Mouse (Mus musculus) liver, embryonic 16.5 days (tissue): Measurements from ENCODE around the gene Ppp1r32. TPM values are rescaled to one million over a fixed set of nuclear protein-coding genes. Genes with fewer than 3 reads are reported as not detected.
A peak's percentile ranks its signal among the peaks of the same experiment; 100 is the strongest.

ENCODE experiments used
- ATAC-seq: fragments of 200-750 bp; cut with Nextera tagmentation; 2 replicates; pipeline ENCODE4 v1.8.0; 2017; ENCODE audit warnings: low read depth, mild to moderate bottlenecking, moderate number of reproducible peaks, moderate library complexity
- H3K27ac ChIP-seq: fragments of 300-500 bp; sonication (generic); 2 replicates; pipeline ENCODE4 v1.5.1; 2014; ENCODE audit warnings: mild to moderate bottlenecking, low read length
- H3K27me3 ChIP-seq: fragments of 300-500 bp; sonication (generic); 2 replicates; pipeline ENCODE4 v1.6.1; 2014; ENCODE audit warnings: low read depth, low read length, mixed read lengths; ENCODE audit not compliant: control insufficient read depth, insufficient read depth
- H3K36me3 ChIP-seq: fragments of 300-500 bp; sonication (generic); 2 replicates; pipeline ENCODE4 v1.6.1; 2014; ENCODE audit warnings: mild to moderate bottlenecking; ENCODE audit not compliant: control insufficient read depth, insufficient read depth
- H3K4me1 ChIP-seq: fragments of 300-500 bp; sonication (generic); 2 replicates; pipeline ENCODE4 v1.6.1; 2014; ENCODE audit warnings: low read depth, low read length, mixed read lengths; ENCODE audit not compliant: control insufficient read depth
- H3K4me2 ChIP-seq: fragments of 300-500 bp; sonication (generic); 2 replicates; pipeline ENCODE4 v1.6.1; 2014; ENCODE audit warnings: low read depth, low read length, mixed read lengths
- H3K4me3 ChIP-seq: fragments of 300-500 bp; sonication (generic); 2 replicates; pipeline ENCODE4 v1.5.1; 2014; ENCODE audit warnings: low read depth, mild to moderate bottlenecking, low read length
- H3K9ac ChIP-seq: fragments of 300-500 bp; sonication (generic); 2 replicates; pipeline ENCODE4 v1.6.1; 2014; ENCODE audit warnings: low read depth, low read length
- H3K9me3 ChIP-seq: fragments of 300-500 bp; sonication (generic); replicated peaks from 2 replicates; pipeline ENCODE4 v1.6.1; 2016; ENCODE audit warnings: low read length; ENCODE audit not compliant: control insufficient read depth
- WGBS: fragments of 180-500 bp; shearing (Covaris S2); extraction: QIAGEN DNeasy Blood & Tissue Kit; methylation state at CpG from one replicate; pipeline ENCODE4 v1.1.7; 2014; ENCODE audit not compliant: insufficient replicate concordance; 5-methylcytosine and 5-hydroxymethylcytosine counted together
- polyA plus RNA-seq: library from polyadenylated mRNA; unstranded; fragments of >200 nt; fragmentation: Nextera tagmentation; extraction: Ambion mirVana; gene quantifications from 2 replicates; pipeline ENCODE4 v1.2.1, GENCODE M21; 2015

Ppp1r32 gene
- polyA plus RNA-seq, 1 experiment from 2014 or later = not detected

GRCm38 (mm10) chr19:10433225-10433624, 49.5 kb downstream of the Ppp1r32 start:
- Histone ChIP-seq H3K4me3 (no peak overlapping the region), H3K9ac (no peak overlapping the region), H3K36me3 (no peaks in the 10 kb centered on the region), H3K4me1 (peaks cover 18% of the 10 kb centered on the region), H3K4me2 (no peak overlapping the region), H3K9me3 (no peaks in the 10 kb centered on the region), H3K27ac (no peak overlapping the region), H3K27me3 (no peaks in the 10 kb centered on the region)
- 61% methylated on average over 7 of the region's 7 CpGs for WGBS
- no peak for ATAC-seq

- no peaks in the 10 kb centered on the region for H3K9me3 ChIP-seq
- H3K36me3 ChIP-seq = no peaks in the 10 kb centered on the region
- WGBS = 39% methylated on average over 4 of the region's 4 CpGs
- peak overlapping the region; percentile 15 for H3K4me2 ChIP-seq
- ATAC-seq = no peak
- H3K4me1 ChIP-seq = peaks cover 18% of the 10 kb centered on the region
- no peak overlapping the region for H3K27ac ChIP-seq
- H3K9ac ChIP-seq = no peak overlapping the region
- H3K4me3 ChIP-seq = no peak overlapping the region
- H3K27me3 ChIP-seq = no peaks in the 10 kb centered on the region
Observed at GRCm38 (mm10) chr19:10431841-10432240, 50.9 kb downstream of the Ppp1r32 start.

- no peaks in the 10 kb centered on the region for H3K27me3 ChIP-seq
- H3K4me3 ChIP-seq = no peak overlapping the region
Observed at GRCm38 (mm10) chr19:10431410-10431809, 51.3 kb downstream of the Ppp1r32 start.

GRCm38 (mm10) chr19:10429371-10429770, 53.4 kb downstream of the Ppp1r32 start:
- WGBS = 63% methylated on average over 8 of the region's 8 CpGs
- no peak for ATAC-seq
- peaks cover 3% of the 10 kb centered on the region; the same call in 1 of the 2 replicates for H3K27me3 ChIP-seq
- H3K27ac ChIP-seq = no peak overlapping the region
- no peak overlapping the region for H3K4me2 ChIP-seq
- H3K36me3 ChIP-seq = no peaks in the 10 kb centered on the region
- H3K4me1 ChIP-seq = peaks cover 14% of the 10 kb centered on the region
- H3K4me3 ChIP-seq = no peak overlapping the region
- H3K9ac ChIP-seq = no peak overlapping the region
- no peaks in the 10 kb centered on the region for H3K9me3 ChIP-seq

More at GRCm38 (mm10) chr19:10431410-10431809, 51.3 kb downstream of the Ppp1r32 start:
- WGBS = 13% methylated on average over 3 of the region's 3 CpGs
- Histone ChIP-seq H3K27ac (no peak overlapping the region), H3K9me3 (no peaks in the 10 kb centered on the region), H3K4me1 (peaks cover 18% of the 10 kb centered on the region), H3K36me3 (no peaks in the 10 kb centered on the region), H3K9ac (no peak overlapping the region; the same call in 1 of the 2 replicates), H3K4me2 (peak overlapping the region; percentile 15)
- ATAC-seq = peak; percentile 75

GRCm38 (mm10) chr19:10427431-10427830, 55.3 kb downstream of the Ppp1r32 start:
- H3K4me2 ChIP-seq = no peak overlapping the region
- H3K27me3 ChIP-seq = peaks cover 13% of the 10 kb centered on the region
- peaks cover 11% of the 10 kb centered on the region for H3K4me1 ChIP-seq
- ATAC-seq = no peak
- 64% methylated on average over 9 of the region's 9 CpGs for WGBS
- H3K9me3 ChIP-seq = no peaks in the 10 kb centered on the region
- H3K27ac ChIP-seq = no peak overlapping the region
- H3K36me3 ChIP-seq = no peaks in the 10 kb centered on the region
- H3K4me3 ChIP-seq = no peak overlapping the region
- H3K9ac ChIP-seq = no peak overlapping the region

GRCm38 (mm10) chr19:10426793-10427192, 55.9 kb downstream of the Ppp1r32 start:
- Histone ChIP-seq H3K4me1 (peaks cover 8% of the 10 kb centered on the region), H3K9ac (no peak overlapping the region), H3K27ac (no peak overlapping the region), H3K4me3 (no peak overlapping the region), H3K9me3 (no peaks in the 10 kb centered on the region), H3K36me3 (no peaks in the 10 kb centered on the region), H3K4me2 (no peak overlapping the region), H3K27me3 (peaks cover 19% of the 10 kb centered on the region)
- no peak for ATAC-seq
- WGBS = 39% methylated on average over 6 of the region's 6 CpGs

- no peaks in the 10 kb centered on the region for H3K9me3 ChIP-seq
- H3K27me3 ChIP-seq = peaks cover 24% of the 10 kb centered on the region
- H3K4me2 ChIP-seq = no peak overlapping the region
- 45% methylated on average over 25 of the region's 25 CpGs for WGBS
- peaks cover 4% of the 10 kb centered on the region; the same call in 1 of the 2 replicates for H3K4me1 ChIP-seq
- no peak; the same call in 1 of the 2 replicates for ATAC-seq
- no peak overlapping the region for H3K27ac ChIP-seq
- no peaks in the 10 kb centered on the region for H3K36me3 ChIP-seq
- no peak overlapping the region for H3K4me3 ChIP-seq
- H3K9ac ChIP-seq = no peak overlapping the region
Observed at GRCm38 (mm10) chr19:10426312-10426711, 56.4 kb downstream of the Ppp1r32 start.

GRCm38 (mm10) chr19:10425484-10426270, 57.1 kb downstream of the Ppp1r32 start:
- H3K9me3 ChIP-seq = no peaks in the 10 kb centered on the region
- H3K4me2 ChIP-seq = no peak overlapping the region
- H3K9ac ChIP-seq = no peak overlapping the region
- H3K4me1 ChIP-seq = no peaks in the 10 kb centered on the region
- H3K36me3 ChIP-seq = no peaks in the 10 kb centered on the region
- no peak overlapping the region for H3K27ac ChIP-seq
- no peak overlapping the region for H3K4me3 ChIP-seq
- peaks cover 28% of the 10 kb centered on the region for H3K27me3 ChIP-seq
- no peak for ATAC-seq
- 34% methylated on average over 13 of the region's 13 CpGs for WGBS

GRCm38 (mm10) chr19:10424751-10425150, 58.0 kb downstream of the Ppp1r32 start:
- H3K9ac ChIP-seq = no peak overlapping the region
- H3K4me2 ChIP-seq = no peak overlapping the region
- 42% methylated on average over 1 of the region's 1 CpGs for WGBS
- H3K27ac ChIP-seq = no peak overlapping the region
- peaks cover 28% of the 10 kb centered on the region for H3K27me3 ChIP-seq
- H3K4me1 ChIP-seq = no peaks in the 10 kb centered on the region
- no peak overlapping the region for H3K4me3 ChIP-seq
- no peaks in the 10 kb centered on the region for H3K36me3 ChIP-seq
- no peak for ATAC-seq
- H3K9me3 ChIP-seq = no peaks in the 10 kb centered on the region
